Mouse (Mus musculus) embryonic facial prominence, embryonic 14.5 days (tissue): ENCODE data around the gene Adm2. TPM values are rescaled to one million over a fixed set of nuclear protein-coding genes. Genes with fewer than 3 reads are reported as not detected.

Source experiments
- ATAC-seq: fragments of 200-750 bp; cut with Nextera tagmentation; 2 replicates; pipeline ENCODE4 v1.8.0; 2017; ENCODE audit warnings: low read depth, moderate number of reproducible peaks, moderate TSS enrichment
- DNase-seq: peaks from one replicate; pipeline ENCODE4 v3.0.0-alpha.2; 2015; ENCODE audit warnings: low spot score
- H3K27ac ChIP-seq: fragments of 300-500 bp; sonication (generic); replicated peaks from 2 replicates; pipeline ENCODE4 v1.5.1; 2014; ENCODE audit warnings: low read depth, mild to moderate bottlenecking, low read length, moderate library complexity
- H3K27me3 ChIP-seq: fragments of 300-500 bp; sonication (generic); replicated peaks from 2 replicates; pipeline ENCODE4 v1.6.1; 2014; ENCODE audit warnings: low read length; ENCODE audit not compliant: control insufficient read depth, insufficient read depth
- H3K36me3 ChIP-seq: fragments of 300-500 bp; sonication (generic); 2 replicates; pipeline ENCODE4 v1.6.1; 2014; ENCODE audit warnings: low read length, mixed read lengths; ENCODE audit not compliant: control insufficient read depth, insufficient read depth
- H3K4me1 ChIP-seq: fragments of 300-500 bp; sonication (generic); 2 replicates; pipeline ENCODE4 v1.6.1; 2014; ENCODE audit warnings: antibody characterized with exemption, low read length; ENCODE audit not compliant: control insufficient read depth, insufficient read depth
- H3K4me2 ChIP-seq: fragments of 300-500 bp; sonication (generic); 2 replicates; pipeline ENCODE4 v1.6.1; 2014; ENCODE audit warnings: low read depth, mild to moderate bottlenecking, low read length, moderate library complexity, mixed read lengths
- H3K4me3 ChIP-seq: fragments of 300-500 bp; sonication (generic); 2 replicates; pipeline ENCODE4 v1.5.1; 2014; ENCODE audit warnings: low read depth, mild to moderate bottlenecking, low read length
- H3K9ac ChIP-seq: fragments of 300-500 bp; sonication (generic); 2 replicates; pipeline ENCODE4 v1.6.1; 2014; ENCODE audit warnings: low read depth, mild to moderate bottlenecking, low read length, moderate library complexity, mixed read lengths
- H3K9me3 ChIP-seq: fragments of 300-500 bp; sonication (generic); 2 replicates; pipeline ENCODE4 v1.6.1; 2016; ENCODE audit warnings: low read length; ENCODE audit not compliant: control insufficient read depth
- WGBS: fragments of 180-500 bp; shearing (Covaris S2); extraction: QIAGEN DNeasy Blood & Tissue Kit; methylation state at CpG from one replicate; pipeline ENCODE4 v1.1.7; 2014; 5-methylcytosine and 5-hydroxymethylcytosine counted together
- polyA plus RNA-seq: library from polyadenylated mRNA; unstranded; fragments of >200 nt; fragmentation: Nextera tagmentation; extraction: Ambion mirVana; gene quantifications from 2 replicates; pipeline ENCODE4 v1.2.1, GENCODE M21; 2014

Gene Adm2
- polyA plus RNA-seq, 1 experiment from 2014 or later: 0.21 TPM

GRCm38 (mm10) chr15:89288227-89288767, 34.2 kb upstream of the Adm2 start:
- ATAC-seq (no peak), DNase-seq (no peak)
- peaks cover 87% of the 10 kb centered on the region for H3K36me3 ChIP-seq
- no peaks in the 10 kb centered on the region for H3K4me1 ChIP-seq
- no peak overlapping the region for H3K27ac ChIP-seq
- WGBS: 86% methylated on average over 21 of the region's 23 CpGs
- H3K27me3 ChIP-seq: no peaks in the 10 kb centered on the region
- H3K9me3 ChIP-seq: no peaks in the 10 kb centered on the region
- no peak overlapping the region for H3K9ac ChIP-seq
- H3K4me2 ChIP-seq: no peak overlapping the region
- H3K4me3 ChIP-seq: no peak overlapping the region

- Histone ChIP-seq H3K27ac (no peak overlapping the region), H3K4me2 (no peak overlapping the region), H3K27me3 (no peaks in the 10 kb centered on the region), H3K9ac (no peak overlapping the region), H3K4me3 (no peak overlapping the region), H3K36me3 (peaks cover 88% of the 10 kb centered on the region), H3K4me1 (no peaks in the 10 kb centered on the region), H3K9me3 (no peaks in the 10 kb centered on the region)
- no peak for ATAC-seq
- DNase-seq: no peak
- 98% methylated on average over 11 of the region's 11 CpGs for WGBS
Observed at GRCm38 (mm10) chr15:89289455-89289854, 33.1 kb upstream of the Adm2 start.

DNA sequence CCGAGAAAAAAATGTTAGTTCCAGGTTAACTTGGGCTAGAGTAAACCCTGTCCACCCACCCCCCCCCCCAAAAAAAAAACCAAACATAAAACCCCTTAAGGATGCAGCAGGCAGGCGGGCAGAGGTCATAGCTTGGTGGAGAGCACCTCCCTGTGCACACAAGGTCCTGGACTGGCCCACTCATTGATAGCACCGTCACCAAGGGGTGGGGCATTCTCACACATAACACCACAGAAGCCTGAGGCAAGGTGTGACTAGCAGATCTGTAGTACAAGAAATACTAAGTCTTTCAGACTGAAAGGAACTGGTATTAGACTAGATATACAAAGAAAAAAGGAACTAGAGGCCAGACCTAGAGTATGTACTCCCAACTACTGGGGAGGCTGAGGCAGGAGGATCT, 31.0 kb upstream of the Adm2 start:
- Histone ChIP-seq H3K4me2 (no peak overlapping the region), H3K4me3 (no peak overlapping the region), H3K36me3 (peaks cover 97% of the 10 kb centered on the region), H3K9me3 (no peaks in the 10 kb centered on the region), H3K27me3 (no peaks in the 10 kb centered on the region), H3K4me1 (no peaks in the 10 kb centered on the region), H3K9ac (no peak overlapping the region), H3K27ac (no peak overlapping the region)
- no peak for DNase-seq
- ATAC-seq: no peak
- WGBS: 84% methylated on average over 3 of the region's 3 CpGs

- DNase-seq (no peak), ATAC-seq (no peak)
- Histone ChIP-seq H3K9me3 (no peaks in the 10 kb centered on the region), H3K4me2 (no peak overlapping the region), H3K9ac (no peak overlapping the region), H3K27me3 (no peaks in the 10 kb centered on the region), H3K36me3 (peaks cover 100% of the 10 kb centered on the region), H3K4me3 (no peak overlapping the region), H3K4me1 (no peaks in the 10 kb centered on the region), H3K27ac (no peak overlapping the region)
- WGBS: 68% methylated on average over 2 of the region's 2 CpGs
Observed at GRCm38 (mm10) chr15:89292795-89293194, 29.7 kb upstream of the Adm2 start.

GRCm38 (mm10) chr15:89293778-89294177, 28.7 kb upstream of the Adm2 start:
- no peak overlapping the region for H3K4me3 ChIP-seq
- ATAC-seq: no peak
- no peak overlapping the region for H3K9ac ChIP-seq
- no peaks in the 10 kb centered on the region for H3K9me3 ChIP-seq
- peaks cover 95% of the 10 kb centered on the region for H3K36me3 ChIP-seq
- DNase-seq: no peak
- H3K4me2 ChIP-seq: no peak overlapping the region
- H3K27me3 ChIP-seq: no peaks in the 10 kb centered on the region
- 89% methylated on average over 10 of the region's 10 CpGs for WGBS
- H3K27ac ChIP-seq: no peak overlapping the region
- no peaks in the 10 kb centered on the region for H3K4me1 ChIP-seq

GRCm38 (mm10) chr15:89295580-89296165, 26.8 kb upstream of the Adm2 start:
- Histone ChIP-seq H3K36me3 (peaks cover 93% of the 10 kb centered on the region), H3K27me3 (no peaks in the 10 kb centered on the region), H3K4me1 (no peaks in the 10 kb centered on the region), H3K27ac (no peak overlapping the region), H3K9me3 (no peaks in the 10 kb centered on the region), H3K9ac (no peak overlapping the region), H3K4me3 (no peak overlapping the region), H3K4me2 (no peak overlapping the region)
- no peak for DNase-seq
- WGBS: 92% methylated on average over 7 of the region's 8 CpGs
- ATAC-seq: no peak

- H3K36me3 ChIP-seq: peaks cover 93% of the 10 kb centered on the region
- no peaks in the 10 kb centered on the region for H3K27me3 ChIP-seq
- no peak overlapping the region for H3K4me2 ChIP-seq
- no peaks in the 10 kb centered on the region for H3K9me3 ChIP-seq
- DNase-seq: peak; percentile 59
- 0 out of 2 replicates have a peak, but pooled peaks have one; percentile 19 for ATAC-seq
- WGBS: 74% methylated on average over 1 of the region's 1 CpGs
- no peak overlapping the region for H3K4me3 ChIP-seq
- no peak overlapping the region for H3K27ac ChIP-seq
- H3K9ac ChIP-seq: no peak overlapping the region
- no peaks in the 10 kb centered on the region for H3K4me1 ChIP-seq
Observed at GRCm38 (mm10) chr15:89296465-89296864, 26.1 kb upstream of the Adm2 start.

- WGBS: 95% methylated on average over 2 of the region's 2 CpGs
- no peak overlapping the region for H3K27ac ChIP-seq
- H3K9me3 ChIP-seq: no peaks in the 10 kb centered on the region
- H3K4me1 ChIP-seq: no peaks in the 10 kb centered on the region
- DNase-seq: no peak
- H3K27me3 ChIP-seq: no peaks in the 10 kb centered on the region
- H3K36me3 ChIP-seq: peaks cover 93% of the 10 kb centered on the region
- no peak overlapping the region for H3K9ac ChIP-seq
- H3K4me2 ChIP-seq: no peak overlapping the region
- ATAC-seq: no peak
- H3K4me3 ChIP-seq: no peak overlapping the region
Observed at GRCm38 (mm10) chr15:89297695-89298094, 24.8 kb upstream of the Adm2 start.

DNA sequence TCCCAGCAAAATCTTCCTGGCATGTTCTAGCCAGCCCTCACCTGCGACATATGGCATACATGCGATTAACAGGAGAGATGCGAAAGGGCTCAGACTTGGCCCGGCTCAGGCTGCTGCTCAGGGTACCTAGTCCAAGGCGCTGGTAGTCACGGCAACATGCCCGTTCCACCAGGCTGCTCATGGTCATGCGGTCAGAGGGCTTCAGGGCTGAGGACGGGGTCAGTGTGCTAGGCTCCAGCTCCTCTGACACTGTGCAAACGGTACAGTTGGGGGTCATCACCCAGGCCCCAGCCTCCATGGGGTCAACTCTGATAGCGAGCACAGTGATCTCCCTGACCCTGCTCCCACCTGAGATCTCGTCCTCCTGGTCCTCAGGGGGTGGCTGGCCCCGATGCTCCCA, 22.3 kb upstream of the Adm2 start:
- Histone ChIP-seq H3K4me1 (no peaks in the 10 kb centered on the region), H3K27me3 (no peaks in the 10 kb centered on the region), H3K4me3 (no peak overlapping the region), H3K36me3 (peaks cover 91% of the 10 kb centered on the region), H3K4me2 (no peak overlapping the region), H3K27ac (no peak overlapping the region), H3K9me3 (no peaks in the 10 kb centered on the region), H3K9ac (no peak overlapping the region)
- ATAC-seq: no peak
- 93% methylated on average over 13 of the region's 13 CpGs for WGBS
- no peak for DNase-seq
